Mouse (Mus musculus) embryonic fibroblast, embryonic 13.5 days (primary cell): Measurements from ENCODE around the gene Rapgef6.

Experiments used
- CTCF ChIP-seq: IDR thresholded peaks from 2 replicates; pipeline ENCODE4 v1.5.1; 2011; ENCODE audit warnings: mild to moderate bottlenecking, control low read depth, low read length, moderate library complexity, borderline replicate concordance; ENCODE audit not compliant: insufficient read depth
- POLR2A ChIP-seq: IDR thresholded peaks from 2 replicates; pipeline ENCODE4 v1.6.1; 2011; ENCODE audit warnings: low read depth, mild to moderate bottlenecking, control low read depth, low read length, moderate library complexity

- no peak for TF ChIP-seq CTCF
- no peak for TF ChIP-seq POLR2A
These were observed 71.4 kb downstream of the Rapgef6 start for GRCm38 (mm10) chr11:54594049-54594448.
